Mouse (Mus musculus): Measurements from ENCODE around the gene Tstd3.
A peak's percentile ranks its signal among the peaks of the same experiment; 100 is the strongest.

Tstd3 gene

DNA sequence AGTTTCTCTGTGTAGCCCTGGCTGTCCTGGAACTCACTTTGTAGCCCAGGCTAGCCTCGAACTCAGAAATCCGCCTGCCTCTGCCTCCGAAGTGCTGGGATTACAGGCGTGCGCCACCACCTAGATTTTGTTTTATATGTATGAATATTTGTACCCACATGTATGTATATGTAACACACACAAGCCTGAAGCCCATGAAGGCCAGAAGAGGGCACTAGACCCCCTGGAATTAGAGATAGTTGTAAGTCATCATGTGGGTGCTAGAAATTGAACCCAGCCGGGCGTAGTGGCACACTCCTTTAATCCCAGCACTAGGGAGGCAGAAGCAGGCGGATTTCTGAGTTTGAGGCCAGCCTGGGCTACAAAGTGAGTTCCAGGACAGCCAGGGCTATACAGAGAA lies 22.9 kb downstream of the Tstd3 start:
- DNase-seq = peak in 1 of 2 experiments; percentile 31

GRCm38 (mm10) chr4:21739169-21739568 lies 27.8 kb downstream of the Tstd3 start:
- DNase-seq = peak in 1 of 2 experiments; percentile 19

- peak; percentile 90 to 91 for DNase-seq
Measured at GRCm38 (mm10) chr4:21727615-21728165, 39.3 kb downstream of the Tstd3 start, which contains the start of gene Ccnc. Gene Ccnc, plus strand, starts transcription at chr4:21727701.

- peak; percentile 35 to 42 for DNase-seq
Measured at GRCm38 (mm10) chr4:21726912-21727614, 39.9 kb downstream of the Tstd3 start.

- DNase-seq = no peak
Measured at GRCm38 (mm10) chr4:21722752-21723334, 44.2 kb downstream of the Tstd3 start.

- peak; percentile 68 to 70 for DNase-seq
Measured at GRCm38 (mm10) chr4:21712147-21712546, 54.9 kb downstream of the Tstd3 start.

All from B cell, adult 2 months (primary cell).